Mouse (Mus musculus) testis, postnatal 14 days (tissue): ENCODE measurements around the gene Il2rb.

Source experiments
- DNase-seq: peaks from one replicate; pipeline ENCODE4 v3.0.0; 2021; ENCODE audit warnings: low spot score

The Il2rb gene

DNA sequence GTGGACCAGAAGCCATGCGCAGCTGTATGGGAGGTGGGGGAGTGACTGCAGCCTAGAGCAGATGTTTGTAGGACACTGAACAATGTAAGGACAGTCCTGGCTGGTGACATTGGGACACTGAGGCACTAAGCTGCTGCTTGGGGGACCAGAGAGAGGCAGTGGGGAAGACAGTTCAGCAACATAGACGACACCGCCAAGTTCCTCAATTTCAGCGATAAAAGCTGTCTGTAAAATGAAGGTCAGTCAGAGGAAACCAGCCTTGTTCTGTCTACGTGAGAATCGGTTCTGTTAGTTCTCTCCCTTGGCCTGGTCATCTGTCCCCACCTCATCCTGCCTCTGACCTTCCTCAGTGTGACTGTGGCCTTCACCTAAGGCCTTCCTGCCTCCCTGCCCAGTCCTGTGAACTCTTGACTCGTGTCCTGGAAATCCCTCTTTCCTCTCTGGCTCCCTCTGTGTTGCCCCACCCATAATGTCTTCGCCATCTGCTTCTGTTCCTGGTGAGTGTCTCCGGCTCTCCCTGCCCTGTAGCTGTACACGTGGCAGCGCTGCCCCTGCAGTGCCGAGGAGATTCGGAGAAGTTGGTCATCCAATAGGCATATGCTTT lies 25.1 kb upstream of the Il2rb start:
- no peak for DNase-seq

DNA sequence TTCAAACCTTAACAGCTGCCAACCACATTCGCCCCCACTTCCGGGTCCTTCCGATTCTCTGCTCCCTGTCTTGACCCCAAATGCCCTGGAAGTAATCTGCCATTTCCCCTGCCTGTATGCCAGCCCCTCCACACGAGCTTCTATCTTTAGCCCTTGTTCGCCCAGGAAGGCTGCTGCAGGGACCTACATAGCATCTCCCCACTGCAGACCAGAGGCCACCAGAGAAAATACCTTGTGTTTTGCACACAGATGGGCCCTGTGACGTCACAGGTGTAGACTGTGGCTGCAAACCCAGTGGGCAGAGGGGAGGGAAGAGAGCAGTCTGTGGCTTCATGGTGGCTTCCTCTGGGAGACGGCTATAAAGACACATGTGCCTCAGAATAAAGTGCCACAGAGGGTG lies 23.1 kb upstream of the Il2rb start:
- no peak for DNase-seq

DNA sequence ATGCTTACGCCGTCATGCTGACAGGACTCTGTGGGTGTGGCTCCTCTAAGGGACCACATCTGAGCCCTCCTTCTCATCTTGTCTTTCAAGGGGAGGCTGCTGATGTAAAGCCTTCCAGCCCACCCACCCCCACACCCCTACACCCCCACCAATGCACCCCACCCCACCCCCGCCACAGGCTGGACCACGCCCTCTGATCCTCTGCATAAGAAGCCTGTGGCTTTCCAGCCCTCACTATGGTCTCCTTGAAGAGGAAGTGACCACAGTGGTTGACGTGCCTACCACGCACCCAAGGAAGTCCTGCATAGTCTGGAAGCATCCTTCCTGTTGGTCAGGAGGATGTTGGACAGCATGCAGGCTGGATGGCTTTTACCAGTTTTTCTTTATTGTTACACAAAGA lies 20.7 kb upstream of the Il2rb start:
- no peak for DNase-seq

DNA sequence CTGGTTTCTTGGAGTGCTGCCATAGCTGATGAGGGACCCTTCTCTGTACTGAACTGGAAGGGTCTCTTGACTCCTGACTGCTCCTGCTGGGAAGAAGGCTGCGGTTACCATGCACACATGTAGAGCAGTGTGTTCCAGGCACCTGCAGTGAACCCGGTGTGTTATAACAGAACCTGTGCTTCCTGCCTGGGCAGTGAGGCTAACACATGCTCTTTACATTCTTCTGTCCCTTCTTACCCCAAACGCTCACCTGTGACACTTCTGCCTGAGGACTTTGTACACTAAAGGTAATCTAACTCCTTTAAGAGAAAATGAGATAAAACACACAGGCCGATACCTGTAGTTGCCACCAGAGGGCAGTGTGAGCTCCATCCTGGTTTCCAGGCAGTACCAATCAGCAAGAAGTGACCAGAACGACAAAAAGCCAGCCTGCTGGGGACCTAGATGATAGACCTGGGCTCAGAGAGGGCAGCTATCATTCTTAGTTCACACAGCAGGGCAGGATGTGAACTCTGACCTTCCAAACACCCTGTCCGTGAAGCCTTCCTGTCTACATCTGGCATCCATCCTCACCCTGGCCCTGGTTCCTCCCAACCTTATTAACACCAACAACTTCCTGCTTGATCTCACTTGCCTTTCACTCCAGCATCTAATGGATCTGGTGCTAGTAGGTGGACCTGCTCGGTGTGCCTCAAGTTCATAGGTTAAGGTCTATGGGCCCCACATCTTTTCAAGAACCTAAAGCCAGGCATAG lies 19.5 kb upstream of the Il2rb start:
- no peak for DNase-seq

DNA sequence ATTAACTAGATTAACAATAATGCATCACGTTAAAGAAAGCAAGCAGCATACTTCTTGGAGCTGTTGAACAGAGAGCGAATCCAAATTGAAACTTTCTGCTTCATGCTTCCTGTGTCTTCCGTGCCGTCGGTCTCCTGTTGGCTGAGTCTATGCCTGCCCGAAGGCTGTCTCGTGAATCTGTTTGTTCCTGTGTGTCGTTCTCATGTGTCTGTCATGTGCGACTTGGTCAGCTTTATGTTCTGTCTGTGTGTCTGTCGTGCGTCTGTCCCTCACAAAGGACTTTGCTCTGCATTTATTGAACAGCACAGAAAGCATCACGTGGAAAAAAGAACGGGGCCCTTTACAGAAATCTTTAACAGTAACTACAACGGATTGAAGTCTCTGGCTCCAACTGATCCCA lies 17.9 kb upstream of the Il2rb start:
- no peak for DNase-seq

DNA sequence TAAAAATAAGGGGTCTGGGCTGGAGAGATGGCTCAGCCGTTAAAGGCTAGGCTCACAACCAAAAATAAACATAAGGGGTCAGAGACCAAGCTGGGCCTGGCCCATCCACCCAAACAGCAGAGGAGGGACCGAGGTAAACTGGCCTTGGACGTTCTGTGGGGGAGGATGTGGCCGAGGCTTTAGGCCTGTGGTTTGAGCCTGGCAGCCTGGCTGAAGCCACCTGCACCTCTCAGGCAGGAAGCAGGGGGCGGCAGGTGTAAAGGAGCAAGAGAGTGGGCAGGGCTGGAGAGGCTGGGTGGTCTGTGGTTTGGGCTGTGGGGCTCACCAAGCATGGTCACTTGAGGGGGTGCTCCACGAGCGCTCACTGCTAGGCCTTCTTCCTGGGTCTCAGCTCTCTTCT lies 16.9 kb upstream of the Il2rb start:
- DNase-seq, result no peak

DNA sequence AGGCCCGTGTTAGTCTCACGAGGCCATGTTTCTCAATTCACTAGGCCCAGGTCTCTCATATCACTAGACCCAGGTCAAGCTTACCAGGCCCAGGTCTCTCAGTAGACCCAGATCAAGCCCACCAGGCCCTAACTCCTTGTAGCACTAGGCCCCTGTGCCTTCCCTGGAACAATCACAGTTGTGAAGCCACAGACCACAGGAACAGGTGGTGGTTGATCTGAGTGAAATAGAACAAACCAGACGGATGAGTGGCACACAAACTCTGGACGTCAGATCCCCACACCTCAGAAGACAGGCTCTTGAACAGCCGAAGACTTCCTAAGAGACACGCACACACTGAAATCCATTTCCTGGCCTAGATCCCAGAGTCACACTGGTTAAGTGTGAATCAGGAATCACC lies 15.7 kb upstream of the Il2rb start:
- no peak for DNase-seq

DNA sequence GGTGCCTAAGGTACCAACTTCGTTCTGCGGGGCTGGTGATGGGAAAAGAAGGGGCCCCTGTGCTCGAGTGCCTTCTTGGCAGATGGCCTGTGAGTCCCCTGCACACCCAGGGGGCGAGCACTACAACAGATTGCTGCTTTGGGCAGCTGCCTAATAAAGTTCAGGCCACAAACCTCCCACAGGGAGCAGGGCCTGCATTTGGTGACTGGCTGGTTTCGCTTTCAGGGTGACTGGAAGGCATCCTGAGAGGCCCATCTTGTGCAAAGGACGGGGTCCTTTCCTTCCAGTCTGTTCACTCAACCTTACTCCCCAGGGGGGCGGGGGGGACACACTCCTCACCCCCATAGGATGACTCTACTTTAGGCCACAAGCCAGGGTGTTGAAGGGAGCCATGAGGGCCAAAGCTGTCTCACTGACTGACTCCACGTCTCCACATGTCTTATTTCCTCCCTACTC lies 15.1 kb upstream of the Il2rb start:
- no peak for DNase-seq

DNA sequence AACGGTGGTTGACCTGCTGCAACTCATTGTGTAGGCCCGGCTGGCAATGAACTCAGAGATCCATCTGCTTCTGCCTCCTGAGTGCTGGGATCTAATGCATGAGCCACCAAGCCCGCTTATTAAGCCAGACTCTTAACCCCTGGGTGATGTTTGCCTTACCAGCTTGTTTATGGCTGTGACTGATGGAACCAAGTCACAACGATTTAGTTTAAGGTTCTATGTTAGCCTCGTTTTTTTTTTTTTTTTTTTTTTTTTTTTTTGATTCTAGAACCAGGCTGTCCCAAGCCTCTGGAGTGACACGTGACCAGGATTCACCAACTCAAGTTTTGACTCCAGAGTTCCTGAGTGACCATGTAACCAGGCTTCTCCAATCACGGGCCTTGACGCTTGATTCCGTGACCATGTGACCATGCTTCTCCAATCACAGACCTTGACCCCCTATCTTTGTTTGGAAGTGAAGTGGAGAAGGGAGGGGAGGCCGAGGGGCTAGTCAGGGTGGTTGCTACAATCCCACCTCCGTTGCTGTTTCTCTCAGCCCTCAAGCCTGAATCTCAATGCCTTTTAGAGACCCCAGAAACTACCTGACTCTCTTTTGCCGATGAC lies 14.3 kb upstream of the Il2rb start:
- no peak for DNase-seq

DNA sequence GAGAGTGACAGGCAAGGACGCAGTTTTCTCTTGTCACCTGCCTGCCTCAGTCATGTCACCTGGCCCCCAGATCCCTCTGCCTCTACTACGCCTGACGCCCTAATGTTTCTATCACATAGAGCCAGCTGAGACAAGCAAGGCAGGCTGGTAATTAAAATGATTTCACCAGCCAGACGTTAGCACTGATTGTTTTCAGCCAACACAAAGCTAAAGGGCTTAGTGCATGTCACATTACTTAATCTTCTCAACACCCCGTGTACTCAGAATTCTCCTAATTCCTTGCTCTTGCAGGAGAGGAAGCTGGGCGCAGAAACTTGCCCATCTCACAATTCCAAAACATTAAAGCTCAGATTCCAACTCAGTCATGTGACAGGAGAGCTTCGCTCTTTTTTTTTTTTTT lies 13.4 kb upstream of the Il2rb start:
- DNase-seq, result no peak

DNA sequence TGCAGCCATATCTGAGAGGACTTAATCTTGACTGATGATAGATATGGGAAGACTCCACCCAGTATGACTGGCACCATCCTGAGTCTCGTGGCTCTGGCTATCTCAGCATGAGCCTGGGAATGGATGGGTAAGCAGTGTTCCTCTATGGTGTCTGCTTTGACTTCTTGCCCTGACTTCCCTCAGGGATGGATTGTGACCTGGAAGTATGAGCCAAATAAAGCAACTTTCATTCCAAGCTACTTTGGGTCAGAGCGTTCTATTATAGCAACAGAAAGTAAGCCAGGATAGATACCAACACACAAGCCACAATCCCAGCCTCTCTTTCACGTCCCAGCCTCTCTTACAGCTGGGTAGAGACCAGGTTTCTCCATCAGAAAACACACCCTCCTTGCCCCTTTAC lies 10.5 kb upstream of the Il2rb start:
- no peak for DNase-seq

DNA sequence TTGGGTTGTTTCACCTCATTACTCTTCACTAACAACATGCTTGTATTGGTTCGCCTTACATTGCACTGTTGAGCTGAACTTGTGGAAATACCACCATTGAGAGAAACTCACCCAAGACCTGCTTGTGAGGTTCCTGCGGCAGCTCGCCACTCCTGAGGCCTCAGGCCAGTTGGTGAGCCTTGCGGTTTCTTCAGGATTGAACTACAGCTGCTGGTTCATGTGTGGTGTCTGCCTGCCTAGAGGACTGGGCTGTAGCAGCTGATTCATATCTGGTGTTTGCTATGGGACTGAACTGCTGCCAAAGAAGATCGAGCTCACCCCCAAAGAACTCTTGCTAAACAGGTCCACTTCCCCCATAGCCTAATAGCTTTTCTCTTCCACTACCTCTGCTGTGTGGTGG lies 9.7 kb upstream of the Il2rb start:
- DNase-seq, result no peak

DNA sequence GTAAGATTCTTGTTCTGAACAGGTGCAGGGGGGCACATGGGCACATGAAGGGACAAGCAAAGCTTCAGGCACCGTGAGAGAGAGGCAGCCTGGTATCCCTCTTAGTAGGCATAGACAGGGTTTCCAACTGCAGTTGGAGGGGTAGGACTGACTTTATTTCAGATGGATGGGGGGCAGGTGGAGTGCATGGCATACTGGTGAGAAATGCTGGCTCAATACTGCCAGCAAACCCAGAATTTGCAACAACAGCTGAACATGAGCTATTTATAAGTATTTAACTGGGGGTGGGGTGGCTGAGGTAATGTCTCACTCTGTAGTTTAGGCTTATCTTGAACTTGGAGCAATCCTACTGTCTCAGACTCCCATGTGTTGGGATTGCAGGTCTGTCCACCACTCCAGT lies 8.9 kb upstream of the Il2rb start:
- DNase-seq, result no peak

DNA sequence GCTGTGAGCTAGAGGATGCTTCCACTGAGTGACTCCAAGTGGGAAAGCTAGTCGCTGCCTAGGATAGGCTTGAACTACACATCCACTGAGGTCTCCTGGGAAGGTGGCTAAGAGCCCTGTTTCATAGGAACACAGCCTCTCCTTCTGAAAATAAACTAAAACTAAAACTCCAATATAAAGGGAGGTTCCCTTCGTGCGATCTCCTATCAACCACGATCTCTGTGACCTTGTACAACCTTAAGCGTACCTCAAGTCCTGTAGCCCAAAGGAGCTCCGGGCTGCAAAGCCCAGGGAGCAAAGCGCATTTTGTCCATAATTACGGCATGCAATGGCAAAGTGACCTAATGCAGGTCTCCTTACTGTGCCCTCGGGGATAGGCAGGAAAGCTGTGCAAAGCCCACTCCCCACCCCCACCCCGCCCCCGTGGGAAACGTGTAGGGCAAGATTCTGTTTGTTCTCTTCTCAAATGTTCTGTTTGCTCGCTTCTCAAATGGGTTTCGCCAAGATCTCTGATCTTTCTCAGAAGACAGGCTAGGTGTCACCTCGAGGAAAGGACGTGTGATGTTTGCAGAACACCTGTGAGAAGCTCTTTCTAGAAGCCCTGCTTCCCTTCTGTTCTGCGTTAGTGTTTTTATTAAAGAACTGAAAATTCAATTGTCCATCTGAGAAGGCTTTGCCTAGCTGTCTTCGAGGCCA lies 7.5 kb upstream of the Il2rb start:
- no peak for DNase-seq

DNA sequence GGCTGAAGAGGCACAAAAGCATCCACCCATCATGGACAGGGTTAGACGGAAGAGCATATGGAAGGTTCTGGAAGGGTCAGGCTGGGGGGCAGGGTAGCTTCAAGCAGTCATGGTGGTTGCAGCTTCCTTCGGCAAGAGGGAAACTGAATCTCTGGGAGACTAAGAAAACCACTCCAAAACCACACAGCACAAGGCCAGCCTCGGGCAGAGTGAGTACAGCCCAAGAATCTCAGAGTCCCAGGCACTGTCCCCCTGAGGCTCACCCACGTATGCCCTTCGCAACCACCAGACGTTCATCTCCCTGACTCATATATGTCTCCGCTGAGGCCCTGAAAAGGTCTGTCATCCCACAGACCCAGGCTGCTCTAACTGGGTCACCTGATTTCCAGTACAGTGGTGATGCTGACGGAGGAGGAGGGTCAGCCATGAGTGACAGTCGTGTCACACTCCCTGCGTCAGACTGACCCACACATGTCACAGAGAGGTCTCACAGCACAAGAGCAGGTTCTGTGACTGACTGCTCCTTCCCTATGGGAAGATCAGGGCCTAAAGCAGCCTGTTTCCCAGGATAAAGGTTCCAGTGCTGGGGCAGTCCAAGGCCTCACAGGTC lies 1.6 kb downstream of the Il2rb start:
- no peak for DNase-seq

DNA sequence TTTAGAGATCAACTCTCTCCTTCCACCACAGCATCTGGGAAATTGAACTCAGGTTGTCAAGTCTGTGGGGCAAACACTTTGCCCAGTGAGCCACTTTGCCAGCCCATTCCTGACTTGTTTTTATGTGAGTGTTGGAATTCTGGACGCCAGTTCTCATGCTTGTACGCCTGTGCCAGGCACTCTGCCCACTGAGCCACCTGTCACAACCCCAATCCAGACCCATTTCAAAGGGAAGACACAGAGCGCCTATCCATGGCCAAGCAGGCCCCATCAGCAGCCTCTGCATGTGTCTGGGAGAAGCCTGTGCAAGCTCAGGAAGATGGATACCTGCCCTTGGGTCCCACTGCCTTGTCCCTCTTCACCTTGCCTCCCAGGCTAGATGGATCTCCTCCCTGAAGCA lies 3.8 kb downstream of the Il2rb start:
- DNase-seq, result no peak

DNA sequence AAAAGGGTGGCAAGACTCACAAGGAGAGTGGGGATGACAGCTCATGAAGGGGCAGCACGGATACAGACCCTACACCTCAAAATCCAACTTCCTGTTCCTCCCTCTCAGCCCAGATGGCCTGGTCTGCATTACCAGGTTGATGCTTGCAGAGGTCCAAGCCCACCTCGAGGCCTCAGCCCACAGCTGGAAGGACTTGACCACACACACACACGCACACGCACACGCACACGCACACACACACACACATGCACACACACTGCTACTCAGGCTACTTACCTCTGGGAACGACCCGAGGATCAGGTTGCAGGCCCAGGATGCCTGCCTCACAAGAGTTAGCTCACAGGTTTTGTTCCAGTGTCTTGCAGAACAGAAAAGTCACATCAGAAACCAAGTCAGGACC lies 5.2 kb downstream of the Il2rb start:
- no peak for DNase-seq

DNA sequence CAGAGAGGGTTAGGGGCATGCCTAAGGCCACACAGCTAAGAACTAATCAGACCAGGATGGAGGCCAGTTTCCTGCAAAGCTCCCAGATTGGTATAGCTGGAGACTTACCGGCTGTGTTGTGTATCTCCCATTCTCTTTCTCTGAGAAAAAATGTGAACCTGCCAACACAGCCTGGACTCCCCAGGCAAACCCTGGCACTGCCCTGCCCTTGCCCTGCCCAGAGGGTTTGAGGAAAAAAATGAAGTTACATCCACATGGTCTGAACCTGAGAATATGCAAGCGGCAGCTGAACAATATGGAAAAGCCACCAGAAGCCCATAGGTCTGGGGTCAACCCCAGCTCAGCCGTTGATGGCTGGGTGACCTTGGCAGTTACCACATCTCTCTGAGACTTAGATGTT lies 5.8 kb downstream of the Il2rb start:
- DNase-seq, result no peak

DNA sequence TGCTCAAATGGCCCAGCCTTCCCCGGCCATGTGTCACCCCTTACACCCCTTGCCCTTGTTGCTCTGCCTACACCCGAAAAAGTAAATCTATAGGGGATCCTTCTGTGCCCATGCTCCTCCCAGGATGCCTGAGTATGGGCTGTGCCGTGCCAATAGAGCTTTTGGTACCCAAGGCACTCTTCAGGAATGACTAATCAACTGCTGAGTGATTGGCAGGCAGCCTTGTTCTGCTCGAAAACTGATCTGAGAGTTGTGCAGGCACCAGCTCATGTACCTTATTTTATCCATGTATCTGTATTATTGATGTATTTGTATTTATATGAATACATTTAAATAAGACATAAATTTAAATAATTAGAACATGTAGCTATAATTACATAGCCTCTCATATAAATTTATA lies 8.0 kb downstream of the Il2rb start:
- DNase-seq, result no peak

DNA sequence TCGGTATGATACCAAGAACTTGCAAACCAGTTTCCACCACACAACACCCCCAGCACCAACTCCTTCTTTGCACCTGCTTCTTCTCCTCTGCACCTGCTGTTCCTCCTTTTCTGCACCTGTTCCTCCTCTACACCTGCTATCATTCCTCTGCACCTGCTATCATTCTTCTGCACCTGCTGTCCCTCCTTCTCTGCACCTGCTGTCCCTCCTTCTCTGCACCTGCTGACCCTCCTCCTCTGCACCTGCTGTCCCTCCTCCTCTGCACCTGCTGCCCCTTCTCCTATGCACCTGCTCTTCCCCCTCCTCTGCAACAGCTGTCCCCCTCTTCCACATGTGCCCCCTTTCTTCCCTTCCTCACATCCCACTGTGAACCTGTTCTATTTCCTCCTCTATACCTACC lies 8.5 kb downstream of the Il2rb start:
- DNase-seq, result no peak

DNA sequence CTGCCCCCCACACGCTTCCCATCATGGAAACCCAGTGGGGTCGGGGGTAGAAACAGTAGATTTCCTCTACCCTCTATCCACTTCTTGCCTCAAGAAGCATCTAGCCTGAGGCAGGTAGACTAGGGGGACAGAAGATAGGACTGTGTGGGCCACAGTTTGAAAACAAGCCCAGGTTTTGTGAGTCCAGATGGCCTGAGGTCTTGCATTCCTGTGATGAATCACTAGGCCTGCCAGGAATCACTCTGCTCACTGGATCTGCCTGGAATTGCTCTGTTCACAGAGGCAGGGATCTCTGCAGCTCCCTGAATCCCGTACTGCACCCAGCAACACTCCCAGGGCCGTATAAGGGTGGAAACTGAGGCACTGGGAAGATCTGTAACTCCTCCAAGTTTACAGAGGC lies 11.8 kb downstream of the Il2rb start:
- DNase-seq, result no peak

DNA sequence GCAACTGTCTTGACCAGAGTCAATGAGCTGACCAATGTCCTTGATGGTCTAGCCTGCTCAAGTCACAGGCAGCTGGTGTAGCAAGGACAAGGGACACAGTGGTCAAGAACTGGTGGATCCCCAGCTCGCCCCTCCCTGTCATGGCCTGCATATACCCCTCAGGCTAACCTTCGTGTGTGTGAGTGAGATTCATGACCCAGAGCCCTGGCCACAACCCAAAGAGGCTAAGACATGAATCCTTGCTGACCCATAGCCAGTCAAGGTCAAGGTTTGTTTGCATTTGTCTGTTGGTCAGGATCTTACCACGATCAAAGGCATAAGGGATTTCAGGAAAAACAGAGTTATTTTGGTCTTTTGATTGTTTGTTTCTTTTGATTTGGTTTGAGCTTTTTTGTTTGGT lies 12.6 kb downstream of the Il2rb start:
- DNase-seq, result no peak
